Mouse (Mus musculus) urinary bladder, postnatal 36 days (tissue): ENCODE data around the gene Gpr35.

Source experiments
- DNase-seq, 2 experiments: peaks; one replicate each; pipeline ENCODE4 v3.0.0; 2022; ENCODE audit warnings: low spot score in 2 of 2, mixed read lengths in 1 of 2

Gpr35 gene

GRCm38 (mm10) chr1:92950607-92951006, at the start of gene Gpr35:
TSS of gene Gpr35 (plus strand) at chr1:92950865.
- no peak for DNase-seq

DNA sequence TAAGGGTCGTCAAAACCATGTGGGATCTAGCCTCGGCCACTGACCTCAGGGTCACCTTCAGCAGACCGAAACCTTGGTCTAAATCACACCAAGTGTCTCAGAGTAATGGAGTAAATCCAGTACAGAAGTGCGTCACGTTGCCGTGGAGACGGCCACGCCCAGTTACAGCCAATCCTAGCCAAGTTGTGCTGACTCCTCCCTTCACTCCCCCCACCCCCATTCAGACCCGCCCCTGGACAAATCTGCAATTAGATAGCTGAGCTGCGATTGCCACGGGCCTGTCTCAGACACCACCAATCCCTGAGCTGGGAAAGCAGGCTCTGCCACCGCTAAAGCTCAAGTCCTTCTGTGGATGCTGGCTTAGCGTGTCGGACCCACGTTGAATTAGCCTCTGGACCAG, 47.9 kb upstream of the Gpr35 start, which contains the start of gene Ankmy1:
Ankmy1 (minus strand) TSS at position 121 of the 400 bp plus-strand sequence.
- DNase-seq: peak; percentile 44 to 60

DNA sequence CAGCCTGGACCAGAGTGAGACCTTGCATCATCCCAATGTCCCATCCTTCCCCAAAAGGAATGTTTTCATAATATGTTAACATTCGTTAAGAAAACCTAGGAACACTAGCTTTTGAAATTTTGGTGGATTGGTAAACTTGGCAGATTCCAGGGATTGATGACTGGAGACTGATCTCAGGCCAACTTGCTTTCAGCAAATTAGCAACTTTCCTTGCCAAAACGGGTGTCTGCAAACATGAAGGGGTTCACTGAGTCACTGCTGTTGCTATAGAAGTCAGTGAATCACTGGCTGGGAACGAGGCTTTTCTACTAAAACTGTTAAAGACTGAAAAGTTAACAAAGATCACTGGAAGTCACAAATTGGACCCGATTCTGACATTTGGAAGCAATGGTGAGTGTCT, 47.0 kb upstream of the Gpr35 start:
- no peak for DNase-seq

- DNase-seq: no peak
These were observed 44.9 kb upstream of the Gpr35 start for GRCm38 (mm10) chr1:92905703-92906310.

GRCm38 (mm10) chr1:92906779-92907631, 43.7 kb upstream of the Gpr35 start, which contains the start of gene Dusp28:
TSS of gene Dusp28 (plus strand) at chr1:92906981.
- DNase-seq: peak; percentile 82 to 90

GRCm38 (mm10) chr1:92907632-92908360, 42.9 kb upstream of the Gpr35 start:
- no peak for DNase-seq

DNA sequence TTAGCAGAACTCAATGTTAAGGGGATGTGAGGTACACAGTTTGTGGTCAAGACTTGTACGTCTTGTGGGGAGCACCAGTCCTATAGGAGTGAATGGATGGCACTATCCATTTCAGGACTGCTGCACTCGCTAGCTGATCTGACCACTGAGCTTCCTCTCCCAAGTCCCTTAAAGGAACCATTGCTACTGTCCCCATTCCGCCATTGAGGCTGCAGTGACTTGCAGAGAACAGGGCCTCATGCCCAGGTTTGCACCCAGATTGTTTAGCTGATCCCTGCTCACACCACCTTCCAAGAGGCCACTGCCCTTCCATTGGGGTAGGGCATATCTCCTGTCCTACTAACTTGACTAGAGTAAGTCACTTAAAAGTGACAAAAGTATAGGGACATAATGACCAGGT, 42.0 kb upstream of the Gpr35 start:
- DNase-seq: no peak

DNA sequence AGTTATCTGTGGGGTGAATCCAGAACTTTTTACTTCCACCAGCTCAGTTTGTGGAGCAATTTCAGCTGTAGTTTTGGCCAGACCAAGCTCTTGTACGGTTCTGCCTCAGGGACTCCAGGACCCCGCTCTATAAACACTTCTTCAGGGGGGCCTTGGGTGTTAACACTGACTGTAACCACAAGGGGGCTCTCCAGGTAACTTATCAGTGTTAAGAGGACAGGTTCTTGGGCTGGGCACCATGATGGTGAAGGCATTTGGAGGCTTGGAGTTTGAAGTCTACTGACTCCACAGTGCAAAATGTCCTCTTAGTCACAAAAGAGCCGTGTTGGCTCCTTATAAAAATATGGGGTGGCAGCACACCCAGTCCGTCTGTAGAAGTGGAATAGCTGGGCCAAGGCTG, 41.6 kb upstream of the Gpr35 start:
- DNase-seq: no peak

DNA sequence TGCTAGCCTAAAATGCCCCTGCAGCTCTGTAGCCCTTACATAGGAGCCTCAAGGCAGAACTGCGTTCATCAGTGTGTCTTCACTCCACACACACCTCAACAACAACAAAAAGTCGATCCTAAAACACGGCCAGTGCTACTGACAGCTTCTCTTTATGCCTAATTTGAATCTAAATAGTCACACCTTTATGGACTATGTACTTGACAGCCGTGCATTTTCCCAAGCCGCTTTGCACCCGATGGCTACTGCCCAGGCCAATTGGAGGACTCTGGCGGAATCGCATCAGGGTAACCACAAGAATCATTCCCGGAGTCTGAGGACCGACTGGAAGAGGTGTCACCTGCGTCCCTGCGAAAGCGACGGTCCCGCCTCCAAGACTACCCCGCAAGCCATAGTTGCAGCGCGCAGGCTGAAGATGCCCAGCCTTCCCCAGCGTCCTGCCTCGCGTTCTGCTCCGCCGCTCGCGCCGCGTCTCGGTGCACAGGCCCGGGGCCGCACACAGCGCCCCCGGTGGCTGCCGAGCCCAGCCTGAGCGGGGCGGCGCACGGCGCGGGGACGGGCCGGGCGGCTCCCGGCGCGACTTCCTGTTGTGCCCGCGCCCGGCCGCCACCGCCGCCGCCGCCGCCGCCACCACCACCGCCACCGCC, 40.3 kb upstream of the Gpr35 start, which contains the start of gene Rnpepl1:
Rnpepl1 (plus strand) TSS at position 545 of the 647 bp plus-strand sequence.
- peak; percentile 66 to 80 for DNase-seq

GRCm38 (mm10) chr1:92910925-92911720, 39.5 kb upstream of the Gpr35 start:
- DNase-seq: peak; percentile 40 to 49

GRCm38 (mm10) chr1:92911721-92912138, 38.9 kb upstream of the Gpr35 start:
- peak; percentile 41 to 43 for DNase-seq

DNA sequence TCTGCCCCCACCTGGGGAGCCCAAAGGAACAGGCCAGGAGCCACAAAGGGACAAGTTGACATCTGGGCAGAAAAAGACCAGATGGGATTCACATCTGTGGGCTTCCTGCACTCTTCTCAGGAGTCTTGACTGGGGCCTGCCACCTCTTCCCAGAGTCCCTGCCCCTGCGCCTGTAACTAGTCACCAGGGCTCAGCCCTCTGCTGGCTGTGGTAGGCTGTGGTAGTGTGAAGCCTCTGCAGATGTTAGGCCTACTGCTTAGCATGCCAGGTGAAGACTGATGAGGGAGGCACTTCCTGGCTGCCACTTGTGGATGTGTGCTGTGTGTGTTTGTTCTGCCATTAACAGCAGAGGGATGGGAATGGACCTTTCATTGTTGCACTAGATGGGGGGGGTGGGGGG, 38.4 kb upstream of the Gpr35 start:
- DNase-seq: no peak

DNA sequence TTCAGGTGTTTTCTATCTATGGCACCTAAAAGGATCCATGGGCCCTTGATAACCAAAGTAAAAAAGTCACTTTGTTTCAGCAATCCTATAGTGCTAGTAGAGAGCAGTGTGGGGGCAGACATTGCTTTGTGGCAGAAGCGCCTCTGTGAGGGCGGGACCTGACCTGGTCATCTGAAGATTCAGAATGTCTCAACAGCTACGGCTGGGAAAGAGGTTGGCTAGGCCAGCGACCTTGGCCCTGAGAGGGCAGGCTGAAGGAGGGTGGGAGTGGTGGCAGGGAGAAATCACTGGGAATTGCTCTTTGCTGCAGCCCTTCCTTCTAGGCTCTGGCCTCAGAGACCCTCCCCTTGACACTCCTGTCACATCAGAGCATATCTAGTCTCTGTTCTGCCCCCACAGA, 36.4 kb upstream of the Gpr35 start:
- DNase-seq: no peak

DNA sequence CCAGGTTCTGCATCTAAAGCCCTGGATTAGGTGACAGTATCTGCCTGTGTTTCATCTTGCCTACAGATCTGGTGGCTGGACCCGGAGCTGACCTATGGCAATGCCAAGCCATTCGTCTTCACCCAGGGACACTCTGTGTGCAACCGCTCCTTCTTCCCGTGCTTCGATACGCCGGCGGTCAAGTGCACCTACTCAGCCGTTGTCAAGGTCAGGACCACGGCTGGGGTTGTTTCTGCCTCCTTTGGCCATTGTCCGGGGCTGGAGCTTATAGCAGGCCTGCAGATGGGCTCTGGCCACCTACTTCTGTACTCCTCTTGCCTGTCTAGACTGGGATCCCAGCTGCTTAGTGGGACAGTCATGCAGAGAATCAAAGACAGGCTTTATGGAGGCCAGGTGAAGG, 35.7 kb upstream of the Gpr35 start:
- no peak for DNase-seq

DNA sequence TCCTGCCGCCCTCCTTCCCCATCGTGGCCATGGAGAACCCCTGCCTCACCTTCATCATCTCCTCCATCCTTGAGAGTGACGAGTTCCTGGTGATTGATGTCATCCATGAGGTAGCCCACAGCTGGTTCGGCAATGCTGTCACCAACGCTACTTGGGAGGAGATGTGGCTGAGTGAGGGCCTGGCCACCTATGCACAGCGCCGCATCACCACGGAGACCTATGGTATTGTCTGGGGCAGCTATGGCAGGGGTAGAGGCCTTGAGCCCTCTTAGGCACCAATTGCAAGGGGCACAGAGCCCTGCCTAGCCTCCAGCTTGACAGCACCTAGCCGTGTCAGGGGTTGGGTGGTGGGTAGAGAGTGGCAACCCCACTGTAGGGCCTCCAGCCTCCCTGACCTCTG, 33.9 kb upstream of the Gpr35 start:
- no peak for DNase-seq

DNA sequence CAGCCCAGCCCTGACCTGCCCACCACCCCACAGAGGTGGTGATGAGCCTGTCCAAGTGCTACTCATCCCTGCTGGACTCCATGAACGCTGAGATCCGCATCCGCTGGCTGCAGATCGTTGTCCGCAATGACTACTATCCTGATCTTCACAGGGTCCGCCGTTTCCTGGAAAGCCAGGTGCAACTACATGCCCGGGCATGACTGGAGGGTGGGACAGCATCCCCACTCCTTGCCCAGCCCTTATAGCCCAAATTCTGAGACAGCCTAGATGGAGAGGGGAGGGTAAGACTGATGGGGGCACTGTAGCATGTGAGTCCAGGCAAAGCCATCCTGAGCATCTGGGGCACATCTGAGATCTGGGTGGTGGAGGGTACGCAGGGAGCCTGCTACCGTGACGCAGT, 31.5 kb upstream of the Gpr35 start:
- no peak for DNase-seq

- no peak for DNase-seq
These were observed 30.9 kb upstream of the Gpr35 start for GRCm38 (mm10) chr1:92919775-92920174.

GRCm38 (mm10) chr1:92920474-92921200, 30.0 kb upstream of the Gpr35 start:
- no peak for DNase-seq

GRCm38 (mm10) chr1:92921496-92921895, 29.2 kb upstream of the Gpr35 start:
- DNase-seq: no peak

- no peak for DNase-seq
These were observed 20.4 kb upstream of the Gpr35 start for GRCm38 (mm10) chr1:92930171-92930706.
